8 mouse cellular contexts compared by ENCODE assay signal in genomic region chr16:14316884-14317876, GRCm38 (mm10). TPM values are rescaled to one million over a fixed set of nuclear protein-coding genes. Genes with fewer than 3 reads are reported as not detected.
DNase-seq lines count a peak whose midpoint lies in the region; ATAC-seq lines count a peak whose summit lies in the region.

Gene Fopnl, minus strand, starts transcription at chr16:14317405.

- peak; percentile 90 to 93 for DNase-seq in B cell, adult 2 months
- peak; percentile 99 for DNase-seq in brain, adult 2 months (ENCODE audit: low read depth, low spot score)
- peak; percentile 98 for DNase-seq in heart, embryonic 10.5 days (ENCODE audit: low spot score)
- DNase-seq in liver = peak; percentile 97
- peak; percentile 95 to 97 for DNase-seq in spleen, postnatal 4 days (ENCODE audit: low spot score in 2 of 2)

- ATAC-seq in erythroblast, adult 5-6 weeks (replicated peaks; ENCODE audit: low FRiP score, poor library complexity, severe bottlenecking) = peak; percentile 99
- peak; percentile 100 for ATAC-seq in kidney, embryonic 15.5 days (replicated peaks; ENCODE audit: low FRiP score)
- ATAC-seq in monocyte, adult 5-6 weeks (replicated peaks; ENCODE audit: insufficient number of reproducible peaks, low FRiP score, low TSS enrichment, poor library complexity, severe bottlenecking) = peak; percentile 99

- H3K4me2 ChIP-seq in kidney, embryonic 15.5 days = peak within 1 kb of the TSS; percentile 89

- 4% methylated on average over 51 of the region's 51 CpGs for WGBS in heart, embryonic 10.5 days
- 4% methylated on average over 51 of the region's 51 CpGs for WGBS in kidney, embryonic 15.5 days

- peaks cover 15% of the 10 kb centered on the region for H3K36me3 ChIP-seq in heart, embryonic 10.5 days
- H3K36me3 ChIP-seq in kidney, embryonic 15.5 days = peaks cover 15% of the 10 kb centered on the region

- H3K27me3 ChIP-seq in heart, embryonic 10.5 days (ENCODE audit: insufficient read depth, poor library complexity, severe bottlenecking) = no peaks in the 10 kb centered on the region
- H3K27me3 ChIP-seq in kidney, embryonic 15.5 days = peaks cover 6% of the 10 kb centered on the region; the same call in 1 of the 2 replicates

- peak within 1 kb of the TSS; percentile 67 for H3K9ac ChIP-seq in kidney, embryonic 15.5 days

- H3K4me1 ChIP-seq in heart, embryonic 10.5 days = peaks cover 5% of the 10 kb centered on the region
- peaks cover 14% of the 10 kb centered on the region for H3K4me1 ChIP-seq in kidney, embryonic 15.5 days

- peak within 1 kb of the TSS; percentile 95 for H3K27ac ChIP-seq in heart, embryonic 10.5 days
- H3K27ac ChIP-seq in kidney, embryonic 15.5 days = peak within 1 kb of the TSS; percentile 89

- peak within 1 kb of the TSS; percentile 80 for H3K4me3 ChIP-seq in heart, embryonic 10.5 days
- H3K4me3 ChIP-seq in kidney, embryonic 15.5 days (replicated peaks) = peak within 1 kb of the TSS; percentile 87

- H3K9me3 ChIP-seq in heart, embryonic 10.5 days = no peaks in the 10 kb centered on the region
- no peaks in the 10 kb centered on the region for H3K9me3 ChIP-seq in kidney, embryonic 15.5 days (replicated peaks)

RNA-seq across cellular contexts. Expression of gene Fopnl, which starts in this region (rescaled TPM):
- 25.4 and 37.0 TPM in 2 replicates for total RNA-seq in erythroblast, adult 5-6 weeks (2015; ENCODE audit: low replicate concordance)
- total RNA-seq in erythroblast, adult 5-6 weeks (2017; ENCODE audit: low replicate concordance) = 12.0 and 15.2 TPM in 2 replicates
- 111 and 119 TPM in 2 replicates for polyA plus RNA-seq in heart, embryonic 10.5 days (2016; fragmentation: Nextera tagmentation; extraction: Ambion mirVana)
- 141 and 148 TPM in 2 replicates for polyA plus RNA-seq in kidney, embryonic 15.5 days (2015; fragmentation: Nextera tagmentation; extraction: Ambion mirVana)
- 34.2 to 48.9 TPM (median 40.9 TPM) in 3 replicates for total RNA-seq in monocyte, adult 5-6 weeks (2017)

Comparison
In these comparisons a context has a peak if more than half of its experiments do, and no peak if none do; other contexts are left out.
1. Peak in every context shown above with its lines: DNase-seq, ATAC-seq, H3K4me3 ChIP-seq and H3K27ac ChIP-seq.